Mouse (Mus musculus) c-Kit-positive CD71-positive TER-119-positive erythroid progenitor cells, embryonic 14.5 days (primary cell): ENCODE results near the gene Frmd4b.

Experiments
- DNase-seq: peaks from one replicate; pipeline ENCODE4 v3.0.0-alpha.2; 2013; ENCODE audit warnings: low spot score

The Frmd4b gene

GRCm38 (mm10) chr6:97312545-97312939 lies 304.8 kb downstream of the Frmd4b start:
- no peak for DNase-seq

GRCm38 (mm10) chr6:97311599-97312544 lies 305.5 kb downstream of the Frmd4b start:
- no peak for DNase-seq

GRCm38 (mm10) chr6:97310901-97311331 lies 306.4 kb downstream of the Frmd4b start:
- no peak for DNase-seq

- no peak for DNase-seq
Observed at GRCm38 (mm10) chr6:97309161-97309560, 308.2 kb downstream of the Frmd4b start.

- no peak for DNase-seq
Observed at GRCm38 (mm10) chr6:97308562-97308961, 308.8 kb downstream of the Frmd4b start.

GRCm38 (mm10) chr6:97307231-97307630 lies 310.1 kb downstream of the Frmd4b start:
- DNase-seq: no peak

GRCm38 (mm10) chr6:97306351-97306750 lies 311.0 kb downstream of the Frmd4b start:
- no peak for DNase-seq

- no peak for DNase-seq
Observed at GRCm38 (mm10) chr6:97305491-97305890, 311.9 kb downstream of the Frmd4b start.

- DNase-seq: no peak
Observed at GRCm38 (mm10) chr6:97305010-97305409, 312.3 kb downstream of the Frmd4b start.

- DNase-seq: no peak
Observed at GRCm38 (mm10) chr6:97303277-97304109, 313.8 kb downstream of the Frmd4b start.

- DNase-seq: no peak
Observed at GRCm38 (mm10) chr6:97302303-97302702, 315.0 kb downstream of the Frmd4b start.

GRCm38 (mm10) chr6:97300659-97301058 lies 316.7 kb downstream of the Frmd4b start:
- no peak for DNase-seq

GRCm38 (mm10) chr6:97300180-97300579 lies 317.2 kb downstream of the Frmd4b start:
- DNase-seq: no peak

- DNase-seq: no peak
Observed at GRCm38 (mm10) chr6:97297151-97297550, 320.2 kb downstream of the Frmd4b start.

GRCm38 (mm10) chr6:97295866-97296527 lies 321.3 kb downstream of the Frmd4b start:
- DNase-seq: no peak

GRCm38 (mm10) chr6:97295416-97295815 lies 321.9 kb downstream of the Frmd4b start:
- DNase-seq: no peak

GRCm38 (mm10) chr6:97293667-97294569 lies 323.4 kb downstream of the Frmd4b start:
- no peak for DNase-seq

- no peak for DNase-seq
Observed at GRCm38 (mm10) chr6:97292894-97293293, 324.4 kb downstream of the Frmd4b start.

GRCm38 (mm10) chr6:97292096-97292495 lies 325.2 kb downstream of the Frmd4b start:
- no peak for DNase-seq

- no peak for DNase-seq
Observed at GRCm38 (mm10) chr6:97291159-97291908, 326.0 kb downstream of the Frmd4b start.
